Mouse (Mus musculus) forebrain, embryonic 11.5 days (tissue): ENCODE measurements at regions not wholly inside any gene's neighbourhood (a gene's known extent, or its start where the extent isn't known, plus 50 kb on each side); places are given as distances from the start of the nearest gene placed in this dataset.

Experiments
- ATAC-seq: fragments of 200-750 bp; cut with Nextera tagmentation; replicated peaks from 2 replicates; pipeline ENCODE4 v1.8.0; 2017; ENCODE audit warnings: moderate TSS enrichment; ENCODE audit not compliant: low FRiP score
- DNase-seq: peaks from one replicate; pipeline ENCODE4 v3.0.0-alpha.2; 2017; ENCODE audit warnings: low spot score
- H3K27ac ChIP-seq: fragments of 300-500 bp; sonication (generic); 2 replicates; pipeline ENCODE4 v1.5.1; 2014; ENCODE audit warnings: low read depth, low read length
- H3K27me3 ChIP-seq: fragments of 300-500 bp; sonication (generic); 2 replicates; pipeline ENCODE4 v1.6.1; 2014; ENCODE audit warnings: mild to moderate bottlenecking, low read length, mixed read lengths; ENCODE audit not compliant: control insufficient read depth, insufficient read depth
- H3K36me3 ChIP-seq: fragments of 300-500 bp; sonication (generic); 2 replicates; pipeline ENCODE4 v1.6.1; 2014; ENCODE audit warnings: mild to moderate bottlenecking, low read length, moderate library complexity, mixed read lengths; ENCODE audit not compliant: control insufficient read depth, insufficient read depth
- H3K4me1 ChIP-seq: fragments of 300-500 bp; sonication (generic); replicated peaks from 2 replicates; pipeline ENCODE4 v1.6.1; 2014; ENCODE audit warnings: low read length, mixed read lengths; ENCODE audit not compliant: control insufficient read depth, insufficient read depth
- H3K4me2 ChIP-seq: fragments of 300-500 bp; sonication (generic); 2 replicates; pipeline ENCODE4 v1.6.1; 2014; ENCODE audit warnings: low read depth, mild to moderate bottlenecking, low read length, moderate library complexity, mixed read lengths; ENCODE audit not compliant: severe bottlenecking
- H3K4me3 ChIP-seq: fragments of 300-500 bp; sonication (generic); 2 replicates; pipeline ENCODE4 v1.5.1; 2014; ENCODE audit warnings: low read depth, low read length
- H3K9ac ChIP-seq: fragments of 300-500 bp; sonication (generic); 2 replicates; pipeline ENCODE4 v1.6.1; 2014; ENCODE audit warnings: low read length
- H3K9me3 ChIP-seq: fragments of 300-500 bp; sonication (generic); 2 replicates; pipeline ENCODE4 v1.6.1; 2016; ENCODE audit warnings: low read length, mixed read lengths; ENCODE audit not compliant: control insufficient read depth
- WGBS: fragments of 180-500 bp; shearing (Covaris S2); extraction: QIAGEN DNeasy Blood & Tissue Kit; methylation state at CpG from one replicate; pipeline ENCODE4 v1.1.7; 2014; 5-methylcytosine and 5-hydroxymethylcytosine counted together

- H3K36me3 ChIP-seq, result no peaks in the 10 kb centered on the region
- no peaks in the 10 kb centered on the region for H3K9me3 ChIP-seq
- H3K4me3 ChIP-seq, result no peak overlapping the region
- no peak overlapping the region for H3K4me2 ChIP-seq
- H3K9ac ChIP-seq, result no peak overlapping the region
- no peak overlapping the region for H3K27ac ChIP-seq
- 89% methylated on average over 4 of the region's 4 CpGs for WGBS
- H3K27me3 ChIP-seq, result no peaks in the 10 kb centered on the region
- DNase-seq (no peak), ATAC-seq (no peak)
- H3K4me1 ChIP-seq, result no peaks in the 10 kb centered on the region; the same call in 1 of the 2 replicates
Observed at GRCm38 (mm10) chr10:91612052-91612451, 430.9 kb upstream of the Tmpo start.

GRCm38 (mm10) chr10:91594891-91595290 is 413.8 kb upstream of the Tmpo start:
- no peak overlapping the region for H3K4me3 ChIP-seq
- no peak overlapping the region for H3K9ac ChIP-seq
- DNase-seq (no peak), ATAC-seq (no peak)
- WGBS, result 94% methylated on average over 3 of the region's 3 CpGs
- no peak overlapping the region for H3K27ac ChIP-seq
- no peaks in the 10 kb centered on the region for H3K9me3 ChIP-seq
- H3K36me3 ChIP-seq, result no peaks in the 10 kb centered on the region
- no peaks in the 10 kb centered on the region for H3K4me1 ChIP-seq
- H3K27me3 ChIP-seq, result no peaks in the 10 kb centered on the region
- H3K4me2 ChIP-seq, result no peak overlapping the region

- no peak overlapping the region for H3K9ac ChIP-seq
- no peaks in the 10 kb centered on the region for H3K4me1 ChIP-seq
- no peak overlapping the region for H3K27ac ChIP-seq
- H3K36me3 ChIP-seq, result no peaks in the 10 kb centered on the region
- no peak overlapping the region for H3K4me2 ChIP-seq
- 83% methylated on average over 2 of the region's 2 CpGs for WGBS
- ATAC-seq (no peak), DNase-seq (no peak)
- H3K27me3 ChIP-seq, result no peaks in the 10 kb centered on the region
- H3K4me3 ChIP-seq, result no peak overlapping the region
- H3K9me3 ChIP-seq, result no peaks in the 10 kb centered on the region
Observed at GRCm38 (mm10) chr10:91593378-91593777, 412.3 kb upstream of the Tmpo start.

- no peak overlapping the region for H3K4me3 ChIP-seq
Observed at GRCm38 (mm10) chr10:91591845-91592244, 410.7 kb upstream of the Tmpo start.

GRCm38 (mm10) chr10:91591398-91591811 is 410.3 kb upstream of the Tmpo start:
- Histone ChIP-seq H3K4me3 (no peak overlapping the region), H3K4me2 (no peak overlapping the region), H3K4me1 (no peaks in the 10 kb centered on the region), H3K27ac (no peak overlapping the region), H3K9ac (no peak overlapping the region), H3K9me3 (no peaks in the 10 kb centered on the region), H3K27me3 (no peaks in the 10 kb centered on the region), H3K36me3 (no peaks in the 10 kb centered on the region)
- whole genome bisulfite sequencing, result 76% methylated on average over 3 of the region's 3 CpGs
- DNase-seq, result no peak
- no peak for ATAC-seq

More at GRCm38 (mm10) chr10:91591845-91592244, 410.7 kb upstream of the Tmpo start:
- H3K9me3 ChIP-seq, result no peaks in the 10 kb centered on the region
- no peak overlapping the region for H3K9ac ChIP-seq
- H3K27ac ChIP-seq, result no peak overlapping the region
- WGBS, result 85% methylated on average over 10 of the region's 10 CpGs
- DNase-seq (no peak), ATAC-seq (no peak)
- no peak overlapping the region for H3K4me2 ChIP-seq
- H3K27me3 ChIP-seq, result no peaks in the 10 kb centered on the region
- H3K4me1 ChIP-seq, result no peaks in the 10 kb centered on the region
- no peaks in the 10 kb centered on the region for H3K36me3 ChIP-seq

- no peak for ATAC-seq
- Histone ChIP-seq H3K4me3 (no peak overlapping the region), H3K27me3 (no peaks in the 10 kb centered on the region), H3K9me3 (no peaks in the 10 kb centered on the region), H3K36me3 (no peaks in the 10 kb centered on the region), H3K4me1 (no peaks in the 10 kb centered on the region), H3K4me2 (no peak overlapping the region), H3K9ac (no peak overlapping the region), H3K27ac (no peak overlapping the region)
- 90% methylated on average over 3 of the region's 3 CpGs for WGBS
- DNase-seq, result no peak
Observed at GRCm38 (mm10) chr10:91583204-91583603, 402.1 kb upstream of the Tmpo start.

- no peak for ATAC-seq
- no peaks in the 10 kb centered on the region for H3K4me1 ChIP-seq
- WGBS, result 90% methylated on average over 11 of the region's 11 CpGs
Observed at GRCm38 (mm10) chr10:91580959-91581358, 399.8 kb upstream of the Tmpo start.

GRCm38 (mm10) chr10:91575323-91576064 is 394.4 kb upstream of the Tmpo start:
- no peak overlapping the region for H3K27ac ChIP-seq
- H3K27me3 ChIP-seq, result no peaks in the 10 kb centered on the region
- ATAC-seq (no peak), DNase-seq (no peak)
- H3K9ac ChIP-seq, result no peak overlapping the region
- no peak overlapping the region for H3K4me2 ChIP-seq
- no peaks in the 10 kb centered on the region for H3K9me3 ChIP-seq
- H3K36me3 ChIP-seq, result no peaks in the 10 kb centered on the region
- no peak overlapping the region for H3K4me3 ChIP-seq
- 80% methylated on average over 17 of the region's 17 CpGs for WGBS
- no peaks in the 10 kb centered on the region for H3K4me1 ChIP-seq

More at GRCm38 (mm10) chr10:91580959-91581358, 399.8 kb upstream of the Tmpo start:
- no peak for DNase-seq
- H3K4me3 ChIP-seq, result no peak overlapping the region
- H3K9me3 ChIP-seq, result no peaks in the 10 kb centered on the region
- H3K36me3 ChIP-seq, result no peaks in the 10 kb centered on the region
- no peaks in the 10 kb centered on the region for H3K27me3 ChIP-seq
- no peak overlapping the region for H3K27ac ChIP-seq
- no peak overlapping the region for H3K9ac ChIP-seq
- no peak overlapping the region for H3K4me2 ChIP-seq

GRCm38 (mm10) chr10:91572796-91573195 is 391.7 kb upstream of the Tmpo start:
- no peak overlapping the region for H3K27ac ChIP-seq
- H3K36me3 ChIP-seq, result no peaks in the 10 kb centered on the region
- no peak overlapping the region for H3K9ac ChIP-seq
- ATAC-seq (no peak), DNase-seq (no peak)
- 80% methylated on average over 7 of the region's 7 CpGs for WGBS
- H3K27me3 ChIP-seq, result no peaks in the 10 kb centered on the region
- no peaks in the 10 kb centered on the region for H3K4me1 ChIP-seq
- no peak overlapping the region for H3K4me2 ChIP-seq
- H3K9me3 ChIP-seq, result no peaks in the 10 kb centered on the region
- no peak overlapping the region for H3K4me3 ChIP-seq
